Mouse (Mus musculus) midbrain, embryonic 13.5 days (tissue): ENCODE results near the gene Krtap4-2. TPM values are rescaled to one million over a fixed set of nuclear protein-coding genes. Genes with fewer than 3 reads are reported as not detected.
A peak's percentile ranks its signal among the peaks of the same experiment; 100 is the strongest.
"Not testable (repeated sequence)": the region's sequence is repeated elsewhere in the genome, so short reads cannot be mapped to it uniquely, and the experiment has no call there.

Experiments
- ATAC-seq: fragments of 200-750 bp; cut with Nextera tagmentation; 2 replicates; pipeline ENCODE4 v1.8.0; 2017; ENCODE audit warnings: mild to moderate bottlenecking, moderate TSS enrichment, moderate library complexity
- H3K27ac ChIP-seq: fragments of 300-500 bp; sonication (generic); 2 replicates; pipeline ENCODE4 v1.5.1; 2015; ENCODE audit warnings: inconsistent platforms, mild to moderate bottlenecking, moderate library complexity
- H3K27me3 ChIP-seq: fragments of 300-500 bp; sonication (generic); 2 replicates; pipeline ENCODE4 v1.6.1; 2015; ENCODE audit warnings: mild to moderate bottlenecking, inconsistent platforms
- H3K36me3 ChIP-seq: fragments of 300-500 bp; sonication (generic); 2 replicates; pipeline ENCODE4 v1.6.1; 2015; ENCODE audit warnings: mild to moderate bottlenecking, inconsistent platforms
- H3K4me1 ChIP-seq: fragments of 300-500 bp; sonication (generic); replicated peaks from 2 replicates; pipeline ENCODE4 v1.6.1; 2015; ENCODE audit warnings: inconsistent platforms
- H3K4me2 ChIP-seq: fragments of 300-500 bp; sonication (generic); replicated peaks from 2 replicates; pipeline ENCODE4 v1.6.1; 2015; ENCODE audit warnings: moderate library complexity, mild to moderate bottlenecking, inconsistent platforms
- H3K4me3 ChIP-seq: fragments of 300-500 bp; sonication (generic); replicated peaks from 2 replicates; pipeline ENCODE4 v1.5.1; 2015; ENCODE audit warnings: mild to moderate bottlenecking, inconsistent platforms
- H3K9ac ChIP-seq: fragments of 300-500 bp; sonication (generic); replicated peaks from 2 replicates; pipeline ENCODE4 v1.6.1; 2015; ENCODE audit warnings: mild to moderate bottlenecking, inconsistent platforms
- H3K9me3 ChIP-seq: fragments of 300-500 bp; sonication (generic); 2 replicates; pipeline ENCODE4 v1.6.1; 2016; ENCODE audit warnings: mild to moderate bottlenecking, inconsistent platforms
- WGBS: fragments of 180-500 bp; shearing (Covaris S2); methylation state at CpG from one replicate; pipeline ENCODE4 v1.1.7; 2015; 5-methylcytosine and 5-hydroxymethylcytosine counted together
- polyA plus RNA-seq: library from polyadenylated mRNA; unstranded; fragments of >200 nt; fragmentation: Nextera tagmentation; extraction: Ambion mirVana; gene quantifications from 2 replicates; pipeline ENCODE4 v1.2.1, GENCODE M21; 2015

The Krtap4-2 gene
- polyA plus RNA-seq = not detected in 2 replicates

- WGBS = 37% methylated on average over 8 of the region's 8 CpGs
- H3K4me2 ChIP-seq = no peak within 1 kb of the TSS
- H3K27ac ChIP-seq = no peak within 1 kb of the TSS
- no peaks in the 10 kb centered on the region for H3K9me3 ChIP-seq
- H3K4me1 ChIP-seq = no peaks in the 10 kb centered on the region
- H3K9ac ChIP-seq = 0 out of 2 replicates have a peak within 1 kb of the TSS, but pooled peaks have one; percentile 3
- ATAC-seq = no peak
- H3K4me3 ChIP-seq = no peak within 1 kb of the TSS
- no peaks in the 10 kb centered on the region for H3K36me3 ChIP-seq
- no peaks in the 10 kb centered on the region for H3K27me3 ChIP-seq
Observed at GRCm38 (mm10) chr11:99634653-99635134, at the start of gene Krtap4-2. Krtap4-2 (minus strand) TSS chr11:99635084.

- Histone ChIP-seq H3K27me3 (no peaks in the 10 kb centered on the region), H3K4me3 (no peak overlapping the region), H3K4me1 (no peaks in the 10 kb centered on the region), H3K36me3 (no peaks in the 10 kb centered on the region), H3K27ac (no peak overlapping the region), H3K9ac (no peak overlapping the region), H3K4me2 (no peak overlapping the region), H3K9me3 (no peaks in the 10 kb centered on the region)
- WGBS = 81% methylated on average over 2 of the region's 2 CpGs
- no peak for ATAC-seq
Observed at GRCm38 (mm10) chr11:99683481-99683880, 48.6 kb upstream of the Krtap4-2 start.

- Histone ChIP-seq H3K9me3 (no peaks in the 10 kb centered on the region), H3K9ac (no peak within 1 kb of the TSS), H3K27me3 (no peaks in the 10 kb centered on the region), H3K4me3 (no peak within 1 kb of the TSS), H3K27ac (no peak within 1 kb of the TSS), H3K4me1 (no peaks in the 10 kb centered on the region), H3K36me3 (no peaks in the 10 kb centered on the region), H3K4me2 (no peak within 1 kb of the TSS)
- no peak for ATAC-seq
Observed at GRCm38 (mm10) chr11:99665860-99666259, 31.0 kb upstream of the Krtap4-2 start, which contains the start of gene Krtap4-6. Krtap4-6 (minus strand) TSS chr11:99665960.

- H3K4me2 ChIP-seq = no peak overlapping the region
- H3K4me1 ChIP-seq = no peaks in the 10 kb centered on the region
- H3K36me3 ChIP-seq = no peaks in the 10 kb centered on the region
- H3K27ac ChIP-seq = no peak overlapping the region
- no peak overlapping the region for H3K9ac ChIP-seq
- no peak for ATAC-seq
- H3K27me3 ChIP-seq = no peaks in the 10 kb centered on the region
- no peaks in the 10 kb centered on the region for H3K9me3 ChIP-seq
- H3K4me3 ChIP-seq = no peak overlapping the region
- WGBS = 94% methylated on average over 10 of the region's 10 CpGs
Observed at GRCm38 (mm10) chr11:99662802-99663201, 27.9 kb upstream of the Krtap4-2 start.

- Histone ChIP-seq H3K9me3 (no peaks in the 10 kb centered on the region), H3K27me3 (no peaks in the 10 kb centered on the region), H3K36me3 (no peaks in the 10 kb centered on the region), H3K27ac (no peak overlapping the region), H3K4me3 (no peak overlapping the region), H3K4me1 (no peaks in the 10 kb centered on the region), H3K9ac (no peak overlapping the region), H3K4me2 (no peak overlapping the region)
- 91% methylated on average over 4 of the region's 4 CpGs for WGBS
- no peak for ATAC-seq
Observed at GRCm38 (mm10) chr11:99659256-99659655, 24.4 kb upstream of the Krtap4-2 start.

- not testable (repeated sequence) for H3K27ac ChIP-seq, H3K4me2 ChIP-seq, H3K4me3 ChIP-seq, H3K4me1 ChIP-seq, H3K27me3 ChIP-seq, H3K9me3 ChIP-seq, H3K36me3 ChIP-seq, H3K9ac ChIP-seq, ATAC-seq
- 80% methylated on average over 10 of the region's 10 CpGs for WGBS
Observed at GRCm38 (mm10) chr11:99658467-99659010, 23.7 kb upstream of the Krtap4-2 start, which contains the start of gene Gm11563. Gm11563 (minus strand) TSS chr11:99658960.

GRCm38 (mm10) chr11:99657051-99657450 is 22.2 kb upstream of the Krtap4-2 start:
- Histone ChIP-seq H3K9me3 (no peaks in the 10 kb centered on the region), H3K4me3 (no peak overlapping the region), H3K9ac (no peak overlapping the region), H3K36me3 (no peaks in the 10 kb centered on the region), H3K27me3 (no peaks in the 10 kb centered on the region), H3K4me1 (no peaks in the 10 kb centered on the region), H3K4me2 (no peak overlapping the region), H3K27ac (no peak overlapping the region)
- ATAC-seq = no peak
- 61% methylated on average over 5 of the region's 5 CpGs for WGBS

GRCm38 (mm10) chr11:99650136-99650535 is 15.3 kb upstream of the Krtap4-2 start, which contains the start of gene Gm11555:
Gm11555 (minus strand) TSS chr11:99650236.
- 88% methylated on average over 2 of the region's 2 CpGs for WGBS
- H3K9me3 ChIP-seq = no peaks in the 10 kb centered on the region
- H3K27me3 ChIP-seq = no peaks in the 10 kb centered on the region
- H3K36me3 ChIP-seq = no peaks in the 10 kb centered on the region
- no peak within 1 kb of the TSS for H3K4me2 ChIP-seq
- H3K4me1 ChIP-seq = no peaks in the 10 kb centered on the region
- H3K27ac ChIP-seq = no peak within 1 kb of the TSS
- no peak within 1 kb of the TSS for H3K4me3 ChIP-seq
- no peak for ATAC-seq
- no peak within 1 kb of the TSS for H3K9ac ChIP-seq

- H3K27ac ChIP-seq = no peak overlapping the region
- no peak overlapping the region for H3K4me2 ChIP-seq
- no peaks in the 10 kb centered on the region for H3K36me3 ChIP-seq
- 89% methylated on average over 15 of the region's 15 CpGs for WGBS
- no peaks in the 10 kb centered on the region for H3K27me3 ChIP-seq
- H3K4me1 ChIP-seq = no peaks in the 10 kb centered on the region
- no peak overlapping the region for H3K9ac ChIP-seq
- no peak overlapping the region for H3K4me3 ChIP-seq
- H3K9me3 ChIP-seq = no peaks in the 10 kb centered on the region
- no peak for ATAC-seq
Observed at GRCm38 (mm10) chr11:99646444-99646843, 11.6 kb upstream of the Krtap4-2 start.

GRCm38 (mm10) chr11:99644351-99644750 is 9.5 kb upstream of the Krtap4-2 start:
- H3K36me3 ChIP-seq = no peaks in the 10 kb centered on the region
- H3K27ac ChIP-seq = no peak overlapping the region
- H3K4me1 ChIP-seq = no peaks in the 10 kb centered on the region
- no peaks in the 10 kb centered on the region for H3K27me3 ChIP-seq
- no peak overlapping the region for H3K4me2 ChIP-seq
- ATAC-seq = no peak
- H3K9me3 ChIP-seq = no peaks in the 10 kb centered on the region
- 70% methylated on average over 3 of the region's 3 CpGs for WGBS
- H3K9ac ChIP-seq = no peak overlapping the region
- no peak overlapping the region for H3K4me3 ChIP-seq

- H3K36me3 ChIP-seq, H3K27ac ChIP-seq, H3K9me3 ChIP-seq, H3K9ac ChIP-seq, H3K27me3 ChIP-seq, H3K4me3 ChIP-seq, ATAC-seq, H3K4me2 ChIP-seq, H3K4me1 ChIP-seq: not testable (repeated sequence)
- 87% methylated on average over 9 of the region's 9 CpGs for WGBS
Observed at GRCm38 (mm10) chr11:99643635-99644139, 8.8 kb upstream of the Krtap4-2 start, which contains the start of gene Krtap4-7. Krtap4-7 (minus strand) TSS chr11:99644089.

- no peak for ATAC-seq
- Histone ChIP-seq H3K9me3 (no peaks in the 10 kb centered on the region), H3K36me3 (no peaks in the 10 kb centered on the region), H3K9ac (no peak overlapping the region), H3K4me3 (no peak overlapping the region), H3K4me1 (no peaks in the 10 kb centered on the region), H3K4me2 (no peak overlapping the region), H3K27ac (no peak overlapping the region), H3K27me3 (no peaks in the 10 kb centered on the region)
- 47% methylated on average over 1 of the region's 1 CpGs for WGBS
Observed at GRCm38 (mm10) chr11:99640926-99641325, 6.0 kb upstream of the Krtap4-2 start.

- Histone ChIP-seq H3K9ac (no peak overlapping the region), H3K27ac (no peak overlapping the region), H3K36me3 (no peaks in the 10 kb centered on the region), H3K4me1 (no peaks in the 10 kb centered on the region), H3K4me2 (no peak overlapping the region), H3K4me3 (no peak overlapping the region), H3K9me3 (no peaks in the 10 kb centered on the region), H3K27me3 (no peaks in the 10 kb centered on the region)
- WGBS = 73% methylated on average over 1 of the region's 1 CpGs
- ATAC-seq = no peak
Observed at GRCm38 (mm10) chr11:99637086-99637485, 2.2 kb upstream of the Krtap4-2 start.
